Mouse (Mus musculus) frontal cortex, postnatal 36 days (tissue): Measurements from ENCODE around the gene Slc27a1.

ENCODE experiments used
- DNase-seq, 2 experiments: peaks; one replicate each; pipeline ENCODE4 v3.0.0; 2022; ENCODE audit warnings: low spot score in 2 of 2

Gene Slc27a1

DNA sequence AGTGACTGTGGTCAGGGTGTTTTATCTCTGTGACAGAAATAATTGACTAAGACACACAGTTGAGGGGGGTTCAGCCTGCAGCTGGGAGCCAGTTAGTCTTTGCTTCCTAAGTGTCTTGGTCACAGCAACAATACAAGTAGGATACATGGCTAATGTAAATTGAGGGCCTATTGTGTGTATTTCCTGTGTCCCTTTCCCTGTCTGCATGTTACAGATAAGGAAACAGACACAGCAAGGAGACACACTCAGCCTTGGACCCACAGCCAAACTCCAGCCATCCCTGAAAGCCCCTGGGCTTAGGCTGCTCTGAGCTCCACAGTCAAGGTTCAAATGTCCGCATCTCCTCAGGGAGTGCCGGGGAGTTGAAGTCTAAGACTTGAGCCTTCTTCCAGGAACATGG is 14.0 kb upstream of the Slc27a1 start:
- no peak for DNase-seq

DNA sequence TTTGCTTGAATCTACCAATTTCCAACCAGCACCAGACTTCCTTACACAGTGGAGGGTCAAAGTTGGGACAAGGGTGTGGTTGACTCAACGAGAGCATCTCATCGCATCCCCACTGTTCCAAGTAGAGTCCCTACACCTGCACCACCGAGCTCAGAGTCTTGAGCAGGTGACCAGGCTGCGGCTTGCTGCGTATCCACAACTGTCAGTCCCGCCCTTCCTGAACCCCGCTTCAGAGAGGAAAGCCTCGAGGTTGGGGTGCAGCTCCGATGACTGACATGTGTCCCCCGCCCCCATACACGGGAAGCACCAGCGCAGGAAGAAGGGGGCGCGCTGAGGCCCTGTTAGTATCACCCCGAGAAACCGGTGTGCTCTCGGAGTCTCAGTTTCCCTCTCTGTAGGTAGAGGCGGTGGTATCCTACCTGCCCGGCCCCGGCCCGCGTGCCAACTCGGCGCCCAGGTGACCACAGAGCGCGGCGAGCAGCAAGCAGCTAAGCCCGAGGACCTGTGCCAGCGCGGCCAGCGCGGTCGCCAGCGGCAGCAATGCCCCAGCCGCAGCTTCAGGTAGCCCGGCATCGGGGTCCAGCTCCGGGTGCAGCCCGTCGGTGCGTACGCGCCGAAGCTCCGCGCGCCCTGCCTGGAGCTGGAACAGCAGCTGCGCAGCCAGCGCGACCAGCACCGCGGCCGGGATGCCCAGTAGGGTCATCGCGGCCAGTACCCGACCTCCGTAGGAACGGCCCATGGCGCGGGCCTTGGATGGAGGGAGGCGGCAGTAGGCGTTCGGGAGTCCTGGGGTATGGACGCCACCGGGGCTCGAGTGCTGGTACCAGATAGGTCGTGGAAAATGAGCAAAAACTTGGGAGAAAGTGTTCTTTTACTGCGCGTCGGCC is 10.4 kb upstream of the Slc27a1 start, which contains the start of gene Tmem221:
Tmem221 (minus strand) TSS at position 801 of the 887 bp plus-strand sequence.
- no peak for DNase-seq

DNA sequence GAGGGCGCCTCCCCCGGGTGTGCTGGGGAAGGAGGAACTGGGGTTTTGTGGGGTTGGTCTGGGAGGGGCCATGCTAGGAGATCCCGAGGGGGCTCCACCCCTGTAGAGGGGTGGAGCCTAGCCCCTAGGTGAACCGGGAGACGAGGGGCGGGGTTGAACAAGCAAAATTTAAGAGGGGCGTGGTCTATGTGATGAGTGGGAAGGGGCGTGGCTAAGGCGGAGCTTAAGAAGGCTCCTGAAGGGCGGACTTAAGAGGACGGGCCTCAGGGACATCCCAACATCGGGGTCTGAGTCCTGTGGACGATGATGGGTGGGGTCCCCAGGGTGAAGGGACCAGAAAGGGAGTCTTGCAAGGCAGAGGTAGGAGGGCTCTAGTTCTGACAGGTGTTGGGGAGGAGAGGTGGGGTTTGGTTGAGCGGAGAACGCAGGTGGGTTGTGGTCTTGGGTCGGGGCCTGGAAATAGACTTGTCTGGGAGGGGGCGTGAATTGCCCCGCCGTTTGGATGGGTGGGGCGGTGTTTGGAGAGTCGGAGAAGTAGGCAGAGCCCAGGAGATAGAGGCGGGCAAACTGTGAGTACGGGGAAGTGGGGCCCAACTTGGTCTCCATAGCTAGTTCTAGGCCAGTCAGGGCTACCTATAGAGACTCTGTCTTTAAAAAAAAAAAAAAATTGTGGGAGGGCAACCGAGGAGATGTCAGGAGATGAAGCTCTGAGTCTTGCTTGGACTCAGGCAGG is 9.6 kb upstream of the Slc27a1 start:
- DNase-seq = no peak

DNA sequence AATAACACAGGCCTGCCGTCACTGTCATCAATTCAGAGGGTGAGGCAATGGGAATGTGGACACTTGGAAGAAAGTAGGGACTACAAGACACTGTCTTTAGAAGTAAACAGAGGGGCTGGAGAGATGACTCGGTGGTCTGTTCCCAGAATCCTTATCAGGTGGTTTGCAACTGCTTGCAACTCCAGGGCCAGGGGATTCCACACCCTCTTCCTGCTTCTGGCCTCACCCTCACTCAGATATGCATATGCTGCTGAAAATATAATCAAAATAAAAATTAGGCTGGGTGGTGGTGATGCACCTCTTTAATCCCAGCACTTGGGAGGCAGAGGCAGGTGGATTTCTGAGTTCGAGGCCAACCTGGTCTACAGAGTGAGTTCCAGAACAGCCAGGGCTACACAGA is 8.6 kb upstream of the Slc27a1 start:
- DNase-seq = no peak

DNA sequence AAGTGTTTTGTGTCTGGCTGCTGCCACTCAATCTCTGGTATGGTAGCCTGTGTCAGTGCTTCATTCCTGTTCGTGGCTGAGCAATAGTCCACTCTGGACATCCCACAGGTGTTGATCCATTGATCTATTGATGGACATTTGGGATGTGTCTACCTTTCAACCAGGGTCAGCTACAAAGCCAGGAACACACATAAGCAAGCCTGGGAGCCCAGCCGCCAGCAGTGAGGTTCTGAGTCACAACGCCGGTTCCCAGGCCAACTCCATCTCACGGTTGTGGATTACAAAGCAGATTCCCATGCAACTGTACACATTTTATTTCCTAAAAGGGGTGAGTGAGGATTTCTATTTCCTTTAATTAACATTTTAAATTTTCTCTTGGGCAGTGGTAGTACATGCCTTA is 7.9 kb upstream of the Slc27a1 start:
- DNase-seq = no peak

DNA sequence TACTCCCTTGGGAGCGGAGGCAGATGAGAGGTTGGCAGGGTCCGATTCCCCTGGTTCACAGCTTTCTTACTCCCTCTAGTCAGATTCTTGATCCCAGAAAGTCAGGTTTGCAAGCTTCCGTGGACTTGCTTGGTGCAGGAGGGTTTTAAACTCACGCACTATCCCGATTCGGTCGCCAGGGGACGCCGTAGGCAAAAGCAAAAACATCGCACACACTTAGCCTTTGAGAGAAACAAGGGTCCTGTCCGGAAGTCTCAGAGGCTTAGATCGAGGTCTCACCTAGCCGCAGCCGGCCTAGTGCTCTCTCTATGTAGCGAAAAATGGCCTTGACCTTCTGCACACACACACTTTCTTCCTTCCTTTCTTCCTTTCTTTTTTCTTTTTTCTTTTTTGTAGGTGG is 7.3 kb upstream of the Slc27a1 start:
- peak; percentile 42 to 59 for DNase-seq

DNA sequence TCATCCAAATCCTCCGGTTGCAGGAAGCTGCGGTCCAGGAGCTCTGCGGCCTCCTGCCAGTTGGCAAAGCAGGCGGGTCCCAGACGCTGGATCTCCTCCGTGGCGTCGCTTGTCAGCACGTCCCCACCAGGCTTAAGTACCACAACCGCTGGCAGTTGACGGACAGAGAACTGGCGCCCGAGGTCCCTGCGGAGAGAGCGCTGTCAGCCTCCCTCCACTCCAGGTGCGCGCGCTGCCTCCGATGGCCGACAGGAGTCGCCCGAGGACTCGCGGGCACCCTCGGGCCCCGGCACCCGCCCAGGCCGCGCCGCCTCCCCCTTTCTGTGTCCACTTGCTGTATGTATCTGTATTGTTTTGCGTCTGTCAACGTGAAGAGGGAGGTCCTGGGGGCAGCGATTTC is 5.9 kb upstream of the Slc27a1 start:
- DNase-seq = peak; percentile 60 to 65

DNA sequence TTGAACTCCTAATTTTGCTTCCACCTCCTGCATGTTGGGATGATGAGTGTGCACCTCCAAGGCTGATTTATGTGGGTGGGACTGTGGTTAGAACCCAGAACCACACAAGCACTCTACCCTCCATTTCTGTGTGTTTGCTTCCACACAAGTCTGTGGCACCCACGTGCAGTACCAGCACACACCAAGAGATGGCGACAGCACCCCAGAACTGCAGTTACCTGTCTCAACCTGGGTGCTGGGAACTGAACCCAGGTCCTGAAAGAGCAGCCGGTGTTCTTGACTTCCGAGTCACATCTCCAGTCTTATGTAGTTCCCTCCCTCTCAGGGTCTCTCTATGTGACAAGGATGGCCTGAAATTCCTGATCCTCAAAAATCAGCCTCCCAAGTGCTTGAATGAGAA is 4.7 kb upstream of the Slc27a1 start:
- no peak for DNase-seq

DNA sequence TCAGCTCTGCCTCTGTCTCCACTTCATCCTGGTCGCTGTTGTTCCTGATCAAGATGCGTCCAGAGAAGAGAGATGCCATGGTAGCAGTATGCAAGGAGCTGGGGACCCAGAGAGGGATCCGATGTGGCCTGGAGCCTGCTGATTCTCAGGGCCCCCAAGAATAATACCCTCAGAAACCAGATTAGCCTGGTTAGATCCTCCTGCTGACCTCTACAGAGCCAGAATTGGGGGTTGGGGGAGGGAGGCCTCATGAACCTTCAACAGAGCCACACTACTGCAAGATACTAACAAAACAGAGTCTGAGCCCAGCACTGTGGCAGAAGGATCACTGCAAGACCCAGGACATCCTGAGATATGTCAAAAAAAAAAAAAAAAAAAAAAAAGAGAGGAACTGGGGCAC is 2.2 kb upstream of the Slc27a1 start, which contains the start of gene Nxnl1:
Nxnl1 (minus strand) TSS at position 101 of the 400 bp plus-strand sequence.
- no peak for DNase-seq

DNA sequence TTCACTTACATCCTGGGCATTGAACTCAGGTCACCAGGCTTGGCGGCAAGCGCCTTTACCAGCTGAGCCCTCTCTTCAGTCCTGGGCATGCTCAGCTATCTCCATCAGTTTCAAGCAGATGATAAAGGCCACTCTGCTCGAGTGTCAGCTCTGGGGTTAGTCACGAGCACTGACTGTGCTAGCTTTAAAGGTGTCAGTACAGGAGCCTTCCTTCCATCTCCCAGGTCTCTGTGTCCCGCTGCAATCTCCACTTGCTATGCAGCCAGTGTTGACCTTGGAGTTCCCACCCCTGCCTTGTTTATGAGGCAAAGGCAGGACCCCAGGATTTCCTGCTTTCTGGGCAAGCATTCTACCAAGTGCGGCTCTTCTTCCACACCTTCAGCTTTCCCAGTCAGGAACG is 1.1 kb upstream of the Slc27a1 start:
- DNase-seq = no peak

DNA sequence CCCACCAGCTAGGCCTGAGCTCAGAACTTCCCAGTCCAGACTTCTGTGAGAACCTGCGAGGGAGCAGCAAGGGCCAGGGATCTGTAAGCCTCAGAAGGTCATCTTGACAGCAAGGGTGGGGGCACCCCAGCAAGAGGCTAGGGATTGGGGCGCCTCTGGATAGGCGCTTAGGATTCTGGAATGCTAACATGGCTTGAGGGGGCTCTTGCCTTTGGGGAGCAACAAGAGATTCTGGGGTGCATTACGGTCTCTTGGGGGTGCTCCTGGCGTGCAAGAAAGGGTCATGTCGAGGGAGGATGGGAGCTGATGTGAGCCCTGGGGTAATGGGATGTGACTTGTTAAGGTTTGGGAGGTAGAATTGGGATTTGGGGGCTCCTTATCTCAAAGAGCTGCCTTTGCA is 259 bp downstream of the Slc27a1 start:
- DNase-seq = no peak

DNA sequence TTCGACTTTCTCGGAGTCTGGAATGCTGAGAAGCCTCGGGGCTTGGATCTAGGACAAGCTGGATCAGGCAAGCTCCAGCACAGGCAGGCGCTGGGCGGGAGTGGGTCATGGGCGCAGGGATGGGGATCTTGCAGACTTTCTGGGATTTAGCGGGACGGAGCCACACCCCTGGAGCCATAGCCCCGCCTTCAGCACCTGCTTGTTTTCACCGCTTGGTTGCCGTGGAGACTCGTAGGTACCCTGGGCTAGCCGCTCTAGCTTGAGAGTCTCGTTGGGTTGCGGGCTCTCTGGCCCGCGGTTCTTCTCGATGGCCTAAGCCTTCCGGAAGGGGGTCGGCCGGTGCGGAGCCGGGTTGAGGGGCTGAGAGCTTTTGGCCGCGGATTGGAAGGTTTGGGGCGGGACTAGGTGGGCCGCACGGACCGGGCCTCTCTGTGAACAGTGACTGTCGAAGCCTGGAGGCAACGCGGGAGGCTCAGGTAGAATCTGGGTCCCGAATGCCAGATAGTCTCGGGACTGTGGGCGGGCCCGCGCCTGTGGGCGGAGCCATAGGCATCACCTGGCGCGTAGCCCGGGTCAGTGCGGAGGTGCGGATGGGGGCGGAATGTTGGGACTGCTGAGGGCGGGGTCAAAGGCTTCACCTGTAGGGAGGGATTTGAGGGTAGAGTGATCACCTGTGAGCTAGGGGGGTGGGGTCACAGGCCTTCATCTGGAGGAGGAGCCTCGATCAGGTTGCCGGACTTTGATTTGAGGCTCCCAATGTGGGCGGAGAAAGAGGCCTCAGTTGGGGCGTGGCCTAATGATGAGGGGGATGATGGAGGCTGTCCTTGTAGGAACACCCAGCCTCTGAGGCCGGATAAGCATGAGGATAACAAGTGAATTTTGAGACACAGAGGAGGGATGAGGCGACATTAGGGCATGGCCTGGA is 946 bp downstream of the Slc27a1 start:
- DNase-seq = peak; percentile 82 to 93

DNA sequence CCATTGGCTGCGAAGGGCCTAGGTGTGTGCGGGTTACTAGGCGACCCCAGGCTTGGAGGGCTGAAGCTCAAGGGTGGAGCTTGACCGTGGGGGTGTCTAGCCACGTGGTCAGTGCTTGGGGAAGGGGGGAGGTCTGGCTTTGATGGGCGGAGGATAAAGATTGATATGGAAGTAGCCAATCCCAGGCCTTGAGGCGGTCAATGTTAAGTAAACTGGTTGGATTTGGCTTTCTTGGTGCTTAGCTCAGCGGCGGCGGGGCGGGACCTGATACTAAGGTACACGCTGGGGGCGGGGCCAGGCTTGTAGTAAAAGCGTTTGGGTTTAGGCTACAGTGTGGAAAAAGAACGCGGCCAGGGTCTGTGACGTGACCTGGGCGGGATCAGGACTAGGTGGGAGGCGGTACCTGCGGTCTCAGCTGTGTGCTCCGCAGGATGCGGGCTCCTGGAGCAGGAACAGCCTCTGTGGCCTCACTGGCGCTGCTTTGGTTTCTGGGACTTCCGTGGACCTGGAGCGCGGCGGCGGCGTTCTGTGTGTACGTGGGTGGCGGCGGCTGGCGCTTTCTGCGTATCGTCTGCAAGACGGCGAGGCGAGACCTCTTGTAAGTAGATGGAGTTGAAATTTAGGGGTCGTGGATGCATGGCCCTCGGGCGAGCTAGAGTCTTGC is 1.7 kb downstream of the Slc27a1 start:
- DNase-seq = peak; percentile 94 to 98

DNA sequence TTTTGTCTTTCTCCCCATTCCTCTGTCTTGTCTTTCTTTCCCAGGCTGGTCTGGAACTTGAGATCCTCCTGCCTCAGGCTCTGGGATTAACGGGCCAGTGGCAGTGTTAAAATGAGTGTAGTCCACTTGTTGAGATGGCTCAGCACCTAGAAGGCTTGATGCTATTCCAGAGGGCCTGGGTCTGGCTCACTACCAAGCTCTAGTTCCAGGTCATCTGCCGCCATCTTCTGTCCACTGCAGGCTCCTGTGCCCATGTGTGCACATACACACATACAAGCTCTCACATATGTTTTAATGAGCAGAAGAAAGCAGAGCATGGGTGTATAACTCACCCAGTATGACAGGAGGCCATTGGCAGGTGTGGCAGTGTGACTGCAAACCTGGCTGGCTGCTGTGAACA is 3.4 kb downstream of the Slc27a1 start:
- no peak for DNase-seq

DNA sequence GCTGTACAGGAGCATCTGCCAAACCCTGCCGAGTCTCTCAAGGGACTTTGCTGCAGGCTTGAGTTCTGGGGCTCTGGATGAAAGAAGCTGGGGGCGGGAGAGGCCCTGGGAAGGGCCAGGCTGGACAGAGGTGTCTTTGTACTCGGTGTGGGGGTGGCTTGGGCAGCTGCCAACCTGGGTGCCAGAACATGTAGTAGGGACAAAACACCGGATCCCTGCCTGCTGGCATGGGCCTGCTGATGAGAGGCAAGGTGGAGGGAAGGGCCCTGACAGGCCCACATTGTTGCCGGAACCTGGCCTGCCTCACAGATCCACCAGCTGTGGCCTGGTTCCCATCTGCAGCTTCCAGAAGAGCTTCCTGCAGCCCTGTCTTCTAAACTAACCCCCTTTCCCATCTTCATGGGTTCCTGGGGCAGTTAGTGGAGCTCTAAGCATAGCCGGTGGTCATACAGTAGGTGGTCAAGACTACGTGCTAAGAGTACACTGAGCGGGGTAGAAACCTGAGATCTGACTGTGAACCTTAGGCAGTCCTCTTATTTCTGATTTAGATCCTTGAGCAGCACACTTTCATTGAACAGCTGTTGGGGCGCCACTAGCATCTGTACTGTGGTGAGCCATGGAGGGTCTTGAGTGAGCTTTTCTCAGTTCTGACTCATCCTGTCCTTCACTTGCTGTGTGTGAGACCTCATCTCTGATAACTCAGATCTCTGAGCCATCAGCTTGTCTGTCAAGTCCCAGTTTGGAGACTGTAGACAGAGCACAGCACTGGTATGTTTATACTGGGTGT is 4.4 kb downstream of the Slc27a1 start:
- DNase-seq = peak; percentile 77 to 87

DNA sequence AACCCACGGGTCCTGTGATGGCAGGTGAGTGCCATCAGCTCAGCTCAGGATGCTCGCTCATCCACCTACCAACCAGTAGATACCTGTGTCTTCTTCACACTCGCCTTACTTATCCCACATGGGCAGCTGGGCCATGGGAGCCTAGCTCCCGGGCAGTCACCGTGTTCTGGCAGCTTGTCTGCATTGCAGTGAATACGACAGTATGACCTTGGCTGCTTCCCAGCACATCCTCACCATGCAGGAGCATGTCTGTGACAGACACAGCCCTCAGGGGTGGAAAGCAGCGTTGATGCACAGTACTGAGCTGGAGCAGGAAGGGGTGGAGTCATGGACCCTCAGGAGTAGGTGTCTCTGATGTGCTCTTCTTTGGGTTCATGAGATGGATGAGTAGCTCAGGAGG is 5.7 kb downstream of the Slc27a1 start:
- DNase-seq = no peak

DNA sequence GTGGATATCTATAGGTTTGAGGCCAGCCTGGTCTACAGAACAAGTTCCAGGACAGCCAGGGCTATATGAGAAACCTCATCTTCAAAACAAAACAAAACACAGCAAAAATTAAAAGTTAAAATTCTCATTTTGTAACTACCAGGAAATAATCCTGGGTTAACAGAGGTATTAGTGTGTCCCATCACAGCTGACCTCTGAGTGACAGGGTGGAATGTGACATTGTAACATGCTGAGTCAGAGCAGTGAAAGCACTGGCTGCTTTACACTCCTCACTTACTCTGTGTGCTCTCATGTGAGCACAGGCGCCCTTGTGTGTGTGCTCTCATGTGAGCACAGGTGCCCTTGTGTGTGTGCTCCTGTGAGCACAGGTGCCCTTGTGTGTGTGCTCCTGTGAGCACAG is 6.3 kb downstream of the Slc27a1 start:
- no peak for DNase-seq

DNA sequence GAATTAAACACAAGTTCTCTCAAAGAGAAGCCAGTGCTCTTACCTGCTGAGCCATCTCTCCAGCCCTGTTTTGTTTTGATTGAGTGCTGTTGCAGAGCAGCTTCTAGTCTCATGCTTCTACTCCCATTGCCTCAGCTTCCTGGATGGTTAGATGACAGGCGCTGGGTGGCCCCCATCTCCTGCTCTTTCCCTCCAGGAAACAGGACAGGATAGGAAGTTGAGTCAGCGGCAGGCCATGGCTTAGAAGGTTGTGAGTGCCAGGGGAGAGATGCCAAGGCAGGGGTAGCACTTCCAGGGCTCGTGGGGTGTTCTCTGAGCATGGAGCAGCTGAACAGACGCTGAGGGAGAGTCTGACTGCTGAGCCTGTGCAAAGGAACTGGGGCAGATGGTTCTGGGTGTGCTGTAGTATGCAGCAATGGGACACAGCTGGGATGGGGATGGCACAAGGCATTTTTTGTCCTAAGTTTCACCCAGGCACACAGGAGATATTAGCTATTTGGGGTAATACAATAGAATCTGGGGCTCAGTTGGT is 9.2 kb downstream of the Slc27a1 start:
- no peak for DNase-seq

DNA sequence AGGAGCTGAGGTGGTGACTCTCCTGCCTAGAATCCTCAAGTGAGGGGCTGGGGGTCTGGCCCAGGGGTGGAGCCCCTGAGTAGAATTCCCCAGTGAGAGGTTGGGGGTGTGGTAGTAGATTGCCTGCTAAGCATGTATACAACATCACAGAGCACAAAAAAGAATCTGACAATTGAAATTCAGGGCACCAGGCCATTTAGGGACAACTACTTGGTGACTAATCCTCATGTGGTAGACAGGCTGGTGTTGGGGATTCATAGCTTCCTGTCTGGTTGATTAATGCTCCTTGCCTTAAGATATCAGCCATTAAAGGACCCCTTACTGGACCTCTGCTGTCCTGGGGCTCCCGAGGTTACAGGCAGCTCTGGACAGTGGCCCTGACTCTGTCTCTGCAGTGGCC is 10.3 kb downstream of the Slc27a1 start:
- no peak for DNase-seq

DNA sequence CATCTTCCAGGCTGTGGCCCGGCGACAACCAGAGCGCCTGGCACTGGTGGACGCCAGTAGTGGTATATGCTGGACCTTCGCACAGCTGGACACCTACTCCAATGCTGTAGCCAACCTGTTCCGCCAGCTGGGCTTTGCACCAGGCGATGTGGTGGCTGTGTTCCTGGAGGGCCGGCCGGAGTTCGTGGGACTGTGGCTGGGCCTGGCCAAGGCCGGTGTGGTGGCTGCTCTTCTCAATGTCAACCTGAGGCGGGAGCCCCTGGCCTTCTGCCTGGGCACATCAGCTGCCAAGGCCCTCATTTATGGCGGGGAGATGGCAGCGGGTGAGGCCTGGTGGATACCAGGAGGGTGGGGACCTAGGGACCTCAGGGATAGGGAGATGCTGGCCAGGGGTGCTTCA is 10.8 kb downstream of the Slc27a1 start:
- no peak for DNase-seq
